Mouse (Mus musculus): ENCODE data around the gene Dusp27.

- TF ChIP-seq CTCF (IDR thresholded peaks at IDR 0.05; ENCODE audit: borderline replicate concordance, insufficient read depth, low read length) (no peak), POLR2A (IDR thresholded peaks at IDR 0.05; ENCODE audit: low read depth, low read length) (no peak)
Observed at GRCm38 (mm10) chr1:166127719-166128118, at the start of gene Dusp27.

Measured in embryonic fibroblast, embryonic 13.5 days (primary cell).